Mouse (Mus musculus) c-Kit-positive CD71-positive TER-119-positive erythroid progenitor cells, embryonic 14.5 days (primary cell): ENCODE data around the gene Gm364.

Source experiments
- DNase-seq: peaks from one replicate; pipeline ENCODE4 v3.0.0-alpha.2; 2013; ENCODE audit warnings: low spot score

Gm364 gene

DNA sequence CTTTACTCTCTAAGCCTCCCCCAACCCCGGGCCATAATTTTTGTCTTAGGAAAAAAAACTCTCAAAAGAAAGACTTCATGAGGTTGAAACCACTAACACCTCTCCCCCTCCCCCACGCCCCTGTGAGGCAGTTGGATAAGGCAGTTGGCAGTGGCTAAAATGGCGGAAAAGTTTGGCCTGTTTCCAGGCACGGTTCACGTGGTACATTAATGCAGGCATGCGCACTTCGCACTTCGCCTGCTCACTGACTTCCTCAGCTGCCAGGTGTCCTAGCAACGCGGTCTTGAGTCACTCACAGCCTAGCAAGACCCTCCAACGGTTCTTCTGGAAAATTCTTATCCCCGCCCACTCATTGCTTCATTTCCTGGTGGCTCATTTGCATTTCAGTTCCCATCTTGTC is at the start of gene Gm364:
Gene Gm364 (plus strand): TSS at position 386 of the 400 bp plus-strand sequence.
- no peak for DNase-seq

DNA sequence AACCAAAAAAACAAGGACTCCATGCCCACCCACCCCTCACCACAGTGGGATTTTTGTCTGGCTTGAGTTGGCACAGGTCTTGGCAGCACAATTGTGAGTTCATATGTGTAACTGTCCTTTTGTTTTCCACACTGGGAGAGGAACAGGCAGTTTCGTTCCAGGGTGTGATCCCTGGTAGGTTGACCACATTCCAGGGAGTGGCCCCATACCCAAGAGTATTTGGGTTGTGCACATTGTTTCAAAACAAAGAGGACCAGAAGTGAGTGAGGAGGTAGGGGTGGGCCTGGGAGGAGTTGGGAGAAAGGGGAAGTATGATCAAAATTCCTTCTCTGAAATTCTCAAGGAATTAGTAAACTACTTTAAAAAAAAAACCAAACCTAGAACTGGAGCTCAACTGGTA is 49.6 kb upstream of the Gm364 start:
- no peak for DNase-seq

DNA sequence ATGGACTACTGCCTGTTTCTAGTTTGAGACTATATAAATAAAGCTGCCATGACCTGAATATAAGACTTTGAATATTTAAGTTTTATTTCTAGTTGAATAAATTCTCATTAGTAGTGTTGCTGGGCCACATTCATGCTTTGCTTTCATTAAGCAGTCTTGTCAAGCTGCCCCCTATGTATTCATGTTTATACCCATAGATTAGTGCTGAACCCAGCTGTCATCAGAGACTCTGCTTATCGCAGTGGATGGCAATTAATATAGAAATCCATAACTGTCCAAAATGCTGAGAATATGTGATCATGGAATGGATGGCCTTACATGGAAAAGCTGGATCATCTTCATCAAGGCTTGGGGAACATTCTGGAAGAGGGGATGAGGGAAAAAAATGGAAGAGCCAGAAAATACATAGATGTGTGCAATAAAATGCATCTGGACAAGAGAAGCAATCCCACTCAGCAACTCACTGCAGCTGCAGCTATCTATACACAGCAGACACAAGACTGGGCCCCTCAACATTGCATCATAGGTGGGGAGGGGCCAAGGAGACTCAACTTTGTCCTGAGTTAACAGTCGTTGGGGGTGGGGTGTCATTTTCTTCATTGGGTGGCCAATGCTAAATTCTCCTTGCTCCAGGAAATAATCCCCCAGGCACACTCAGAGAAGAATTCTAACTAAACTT is 43.9 kb upstream of the Gm364 start:
- DNase-seq: peak; percentile 79

DNA sequence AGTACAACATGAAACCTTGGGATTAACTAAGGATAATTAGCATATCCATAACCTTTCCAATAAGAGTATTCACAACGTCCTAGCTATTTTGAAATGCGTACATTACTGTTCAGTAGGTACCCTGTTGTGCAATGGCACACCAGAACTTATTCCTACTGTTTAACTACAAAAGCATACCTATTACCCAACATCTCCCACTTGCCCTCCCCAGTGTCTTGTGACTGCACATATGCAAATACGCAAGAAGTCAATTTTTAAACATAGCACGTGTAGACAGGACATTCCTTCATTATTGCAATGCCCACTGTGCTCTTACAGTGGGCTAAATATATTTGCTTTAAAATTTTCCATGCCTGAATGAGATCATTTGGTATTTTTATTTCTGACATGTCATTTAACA is 36.0 kb upstream of the Gm364 start:
- no peak for DNase-seq

DNA sequence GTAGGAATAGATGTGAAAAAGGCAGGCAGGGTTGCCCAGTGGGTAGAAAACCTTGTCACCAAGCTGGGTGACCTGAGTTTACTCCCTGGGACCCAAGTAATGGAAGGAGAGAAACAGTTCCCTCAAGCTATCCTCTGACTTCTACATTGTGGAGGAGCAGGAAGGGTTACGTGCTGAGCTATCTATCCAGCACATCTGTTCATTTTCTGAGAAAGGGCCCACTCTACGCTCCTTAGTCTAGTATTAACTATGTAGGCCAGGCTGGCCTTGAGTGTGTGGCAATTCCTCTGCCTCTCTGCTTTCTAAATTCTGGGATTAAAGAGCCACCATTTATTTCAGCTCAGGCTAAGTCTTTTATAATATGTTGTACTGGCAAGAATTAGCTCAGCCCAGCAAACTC is 35.4 kb upstream of the Gm364 start:
- peak; percentile 67 for DNase-seq

DNA sequence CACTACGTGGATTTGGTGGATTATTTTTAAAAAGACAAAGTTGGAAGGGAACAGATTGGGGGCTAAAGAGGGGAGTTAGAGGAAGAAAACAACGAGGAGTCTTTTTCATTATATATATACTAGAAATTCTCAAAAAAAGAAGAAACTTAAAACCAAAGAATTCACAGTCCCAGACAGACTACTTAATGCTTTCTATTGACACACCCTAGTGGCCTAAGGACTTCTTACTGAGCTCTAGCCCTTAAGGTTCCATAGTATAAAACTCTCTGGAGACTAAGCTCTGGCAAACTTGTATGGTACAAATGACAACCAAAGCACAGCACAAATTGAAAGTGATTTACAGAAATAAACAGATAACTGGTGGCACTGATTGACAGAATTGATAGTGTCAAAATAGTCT is 34.9 kb upstream of the Gm364 start:
- DNase-seq: no peak

DNA sequence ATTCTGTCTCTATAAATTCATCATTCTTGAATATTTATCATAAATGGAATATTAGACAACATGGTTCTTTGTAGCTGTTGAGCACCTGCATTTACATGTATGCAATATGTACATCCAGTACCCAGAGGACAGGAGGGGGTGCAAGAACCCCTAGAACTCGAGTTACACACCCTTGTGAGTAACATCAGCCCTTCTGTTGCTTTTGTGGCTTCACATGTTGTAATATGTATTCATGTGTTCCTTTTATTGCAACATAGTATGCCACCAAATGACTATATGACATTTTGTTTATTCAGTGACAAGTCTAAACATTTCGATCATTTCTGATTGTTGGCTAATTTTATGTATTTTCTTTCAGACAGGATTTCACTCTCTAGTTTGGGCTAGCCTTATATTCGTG is 31.9 kb upstream of the Gm364 start:
- no peak for DNase-seq

DNA sequence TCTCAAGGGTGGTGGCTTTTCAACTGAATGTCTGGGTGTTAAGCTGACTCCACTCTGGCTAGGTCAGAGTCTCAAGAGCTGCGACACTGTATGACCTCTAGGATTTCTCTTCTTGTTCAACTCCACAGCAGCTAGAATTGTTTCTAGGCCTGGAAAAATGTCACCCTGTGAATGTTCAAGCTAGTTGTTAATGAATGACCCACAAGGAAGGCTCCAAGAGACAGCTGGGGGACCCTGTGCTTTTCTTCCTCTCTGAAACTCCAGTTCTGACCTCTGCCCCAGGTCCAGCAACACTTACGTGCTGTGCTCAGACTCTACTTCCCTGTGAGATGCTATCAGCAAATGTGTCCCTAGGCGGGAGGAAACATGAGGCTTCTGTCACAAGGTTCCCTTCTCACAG is 30.4 kb upstream of the Gm364 start:
- no peak for DNase-seq

DNA sequence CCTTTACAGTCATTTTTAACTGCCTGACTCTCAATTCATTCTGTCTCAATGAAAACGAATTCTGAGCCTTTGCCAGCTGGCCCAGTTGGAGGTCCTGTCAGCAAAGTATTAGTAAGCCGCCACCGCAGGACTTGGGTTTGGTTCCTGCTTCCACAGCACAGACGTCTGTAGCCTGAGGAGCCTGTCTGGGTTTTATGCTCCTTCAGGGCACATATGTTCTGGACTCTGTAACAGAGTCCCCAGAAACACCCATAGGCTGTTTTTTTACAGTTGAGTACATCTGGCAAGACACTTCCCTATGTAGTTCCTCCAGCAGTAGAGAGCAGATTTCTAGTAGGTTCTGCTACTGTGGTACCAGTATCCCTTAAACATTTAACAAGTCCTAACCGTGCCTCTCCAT is 28.0 kb upstream of the Gm364 start:
- DNase-seq: no peak

DNA sequence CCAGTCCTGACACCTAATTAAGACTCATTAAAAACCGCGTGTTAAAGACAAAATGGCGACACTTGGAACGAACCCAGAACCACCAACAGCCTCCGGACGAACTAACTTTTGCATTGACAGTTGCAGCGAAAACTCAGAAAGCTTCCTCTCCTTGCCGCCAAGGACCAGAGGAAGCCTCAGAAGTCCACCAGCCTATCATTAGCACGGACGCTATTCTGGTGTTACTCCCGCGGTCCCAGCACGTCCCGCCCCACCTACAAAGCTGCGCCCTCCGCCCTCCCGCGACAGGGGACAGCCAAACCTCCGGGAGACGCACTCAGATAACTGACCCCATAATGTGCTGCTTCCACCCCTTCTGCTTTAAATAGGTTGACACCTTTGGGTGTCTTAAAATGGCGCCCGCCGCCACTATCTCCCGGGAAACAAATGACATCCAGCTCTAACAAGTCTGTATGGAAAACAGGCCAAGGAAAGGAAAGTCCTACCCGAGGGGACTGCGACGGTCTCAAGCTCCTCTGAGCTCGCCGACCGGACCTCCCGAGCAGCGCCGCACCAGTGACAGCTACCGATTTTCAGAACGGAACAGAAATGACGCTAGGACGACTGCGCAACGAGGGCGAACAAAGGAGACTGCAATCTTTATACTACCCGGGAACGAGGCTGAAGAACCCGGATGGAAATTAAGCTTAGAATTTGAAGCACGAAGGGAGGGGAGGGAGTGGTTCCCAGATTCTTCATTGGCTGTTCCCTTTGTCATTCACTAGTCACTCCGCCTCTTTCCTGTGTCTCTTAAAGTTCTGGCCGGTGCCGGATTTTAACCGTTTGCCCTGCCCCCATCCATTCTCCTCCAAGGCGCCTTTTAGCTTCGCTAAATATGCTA is 16.3 kb upstream of the Gm364 start, which contains the start of gene Rbmx:
Gene Rbmx (minus strand): TSS at position 670 of the 880 bp plus-strand sequence.
- peak; percentile 87 for DNase-seq

DNA sequence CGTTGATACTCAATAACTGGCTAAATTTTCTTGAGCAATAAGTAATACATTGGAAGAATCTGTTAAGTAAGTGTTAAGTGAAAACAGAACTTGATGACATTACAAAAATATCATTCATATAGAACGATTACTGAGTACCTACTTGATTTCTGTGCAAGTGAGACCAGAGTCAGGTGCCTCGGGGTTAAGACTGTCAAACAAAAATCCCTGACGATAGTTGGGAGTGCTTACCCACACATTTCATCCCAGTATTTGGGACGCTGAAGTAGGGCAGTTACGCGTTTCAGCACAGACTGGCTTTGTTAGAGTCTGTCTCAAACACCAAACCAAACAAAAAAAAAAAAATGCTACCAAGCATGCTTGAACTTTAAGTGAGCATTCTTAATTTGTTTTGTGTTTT is 15.5 kb upstream of the Gm364 start:
- no peak for DNase-seq

DNA sequence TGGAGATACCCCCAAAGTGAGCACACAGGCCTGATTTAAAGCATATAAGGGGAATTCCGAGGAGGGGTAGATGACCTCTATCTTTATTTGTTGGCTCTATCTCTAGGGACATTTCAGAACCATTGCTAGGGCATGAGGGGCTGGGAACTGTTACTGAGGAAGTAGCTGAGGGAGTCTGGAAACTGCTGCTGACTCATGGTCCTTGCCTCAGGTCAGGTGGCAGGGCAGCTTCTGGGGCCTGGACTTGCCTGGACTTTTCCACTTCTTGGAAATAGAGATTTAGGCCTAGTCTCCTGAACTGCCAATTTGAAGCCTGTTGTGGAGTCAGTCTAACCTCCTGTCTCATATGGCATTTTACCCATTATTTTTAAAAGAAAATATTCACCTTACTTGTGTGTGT is 7.6 kb upstream of the Gm364 start:
- no peak for DNase-seq

DNA sequence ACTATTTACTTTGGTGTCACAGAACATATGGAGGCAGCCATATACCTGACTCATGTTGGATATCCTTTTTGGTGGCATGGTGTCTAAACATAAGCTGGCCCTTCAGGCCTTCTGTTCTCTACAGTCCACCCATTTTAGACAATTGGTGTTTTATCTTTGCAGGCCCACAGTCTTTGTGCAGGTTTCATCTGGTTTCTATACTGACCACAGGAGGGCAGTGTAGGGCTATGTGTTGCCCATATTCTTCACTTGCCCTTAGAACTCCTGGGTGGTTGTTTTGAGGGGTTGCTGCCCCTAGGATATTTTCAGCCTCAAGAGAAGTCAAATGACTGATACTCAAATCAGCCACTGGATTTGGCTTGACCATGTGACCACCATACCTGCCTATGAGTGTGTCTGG is 5.3 kb upstream of the Gm364 start:
- no peak for DNase-seq

DNA sequence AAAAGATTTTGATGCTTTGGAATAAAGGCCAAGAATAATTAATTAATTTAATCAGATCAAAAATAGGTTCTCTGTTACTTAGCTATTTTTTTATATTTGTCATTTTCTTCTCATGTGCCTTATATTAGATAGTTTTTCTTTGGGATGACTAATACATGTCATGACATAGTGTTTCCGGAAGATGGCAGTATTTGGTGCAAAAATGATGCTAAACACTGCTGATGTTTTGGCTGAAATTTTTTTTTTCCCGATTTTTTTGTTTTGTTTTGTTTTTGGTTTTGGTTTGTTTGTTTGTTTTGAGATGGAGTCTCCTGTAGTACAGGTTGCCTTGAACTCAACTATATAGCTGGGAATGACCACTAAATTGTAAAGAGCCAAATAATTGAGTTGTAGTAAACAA is 22.7 kb downstream of the Gm364 start:
- peak; percentile 2 for DNase-seq

DNA sequence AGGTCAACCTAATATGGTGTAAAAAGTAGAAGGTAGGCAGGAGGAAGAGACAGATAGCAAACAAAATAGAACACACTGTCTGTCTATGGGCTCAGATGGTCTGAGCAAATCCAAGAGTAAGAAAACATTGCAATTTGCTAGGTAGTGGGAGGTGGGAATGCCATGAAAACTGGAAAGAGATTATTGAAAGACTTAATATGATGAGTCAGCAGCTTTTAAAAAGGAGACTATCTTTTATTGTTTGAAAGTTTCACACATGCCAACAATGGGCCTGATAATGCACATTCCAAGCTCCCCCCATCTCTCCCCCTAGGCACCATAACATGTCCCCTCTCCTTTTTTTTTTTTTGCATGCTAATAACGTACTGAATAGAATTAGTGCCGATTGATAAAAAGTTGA is 24.9 kb downstream of the Gm364 start:
- no peak for DNase-seq

DNA sequence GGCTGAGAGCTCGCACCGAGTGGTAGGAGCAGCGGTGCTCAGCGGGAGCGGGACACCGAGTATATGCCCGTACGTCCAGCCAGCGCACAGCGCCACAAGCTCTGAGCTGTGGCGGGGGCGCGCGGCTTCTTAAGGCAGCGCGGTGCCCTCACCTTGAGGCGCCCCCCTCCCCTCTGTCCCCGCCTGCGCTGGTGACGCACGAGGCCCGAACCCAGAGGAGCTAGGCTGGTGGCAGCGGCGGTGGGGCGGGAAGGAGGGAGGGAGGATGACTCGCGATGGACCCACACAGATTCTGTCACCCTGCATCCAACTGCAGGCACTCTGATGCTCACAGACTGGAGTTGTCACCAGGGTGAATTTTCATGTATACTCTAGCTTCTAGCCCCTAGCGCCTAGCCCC is 94.7 kb downstream of the Gm364 start, which contains the start of gene Gpr101:
Gene Gpr101 (minus strand): TSS at position 124 of the 400 bp plus-strand sequence.
- DNase-seq: no peak

DNA sequence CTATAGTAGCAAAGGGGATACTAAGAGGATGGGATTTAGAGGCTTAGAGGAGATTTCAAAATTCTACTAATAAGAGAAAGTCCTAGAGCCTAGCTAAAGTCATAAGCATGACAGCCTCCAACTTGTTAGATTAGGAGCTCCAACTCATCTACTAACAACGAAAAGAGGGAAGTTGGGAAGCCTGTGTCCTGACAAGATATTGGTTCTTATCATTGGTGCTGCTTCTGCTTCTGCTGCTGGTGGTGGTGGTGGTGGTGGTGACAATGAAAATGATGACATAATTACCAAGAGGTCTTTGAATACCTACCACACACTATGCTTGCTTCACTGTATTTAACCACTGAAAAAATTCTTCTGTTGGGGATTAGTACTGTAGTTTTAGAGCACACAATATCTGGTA is 97.3 kb downstream of the Gm364 start:
- DNase-seq: no peak

DNA sequence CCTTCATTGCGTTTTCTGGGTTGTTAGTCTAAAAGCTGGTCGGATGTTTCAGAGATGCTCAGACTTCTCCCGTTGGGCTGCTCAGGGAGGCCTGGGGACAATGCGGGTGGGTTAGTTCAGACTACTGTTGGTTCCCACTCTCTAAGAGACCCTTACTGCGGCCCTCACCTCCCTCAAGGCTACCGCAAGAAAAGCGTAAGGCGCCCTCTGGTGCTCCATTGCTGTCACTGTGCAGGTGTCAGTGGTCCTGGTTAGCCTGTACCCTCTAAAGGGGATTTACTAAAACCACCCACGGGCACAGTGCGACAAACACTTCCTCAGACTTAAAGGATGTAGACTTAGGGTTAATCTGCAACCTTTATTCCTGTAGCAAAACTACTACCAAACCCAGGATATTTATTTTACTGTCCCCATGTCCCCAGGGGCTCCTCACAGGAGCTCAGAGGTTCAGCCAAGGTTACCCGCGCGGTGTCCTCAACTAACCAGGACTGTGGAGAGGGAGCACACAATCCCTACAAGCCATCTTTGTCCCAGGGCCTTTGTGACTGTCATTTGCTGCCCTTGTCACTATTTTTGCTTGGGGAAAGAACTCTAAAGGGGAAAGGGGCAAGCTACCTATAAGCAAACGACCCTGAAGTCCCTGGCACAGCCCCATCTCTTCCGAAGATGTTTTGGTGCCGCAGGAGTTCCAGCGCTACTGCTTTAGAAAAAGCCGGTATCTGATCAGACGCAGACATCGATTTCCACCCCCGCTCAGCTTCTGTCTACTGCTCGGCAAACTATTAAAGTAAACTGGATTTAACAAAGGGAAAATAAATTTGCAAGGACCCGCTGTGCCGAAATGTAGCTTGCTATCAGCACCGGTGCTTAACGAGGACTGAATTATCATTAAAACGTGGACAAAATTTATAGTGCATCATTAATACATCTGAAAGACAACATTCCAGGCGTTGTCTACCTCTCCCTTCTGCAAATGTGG is 112.5 kb downstream of the Gm364 start:
- no peak for DNase-seq
